Mouse (Mus musculus): Measurements from ENCODE around the gene Sh3pxd2b.

DNA sequence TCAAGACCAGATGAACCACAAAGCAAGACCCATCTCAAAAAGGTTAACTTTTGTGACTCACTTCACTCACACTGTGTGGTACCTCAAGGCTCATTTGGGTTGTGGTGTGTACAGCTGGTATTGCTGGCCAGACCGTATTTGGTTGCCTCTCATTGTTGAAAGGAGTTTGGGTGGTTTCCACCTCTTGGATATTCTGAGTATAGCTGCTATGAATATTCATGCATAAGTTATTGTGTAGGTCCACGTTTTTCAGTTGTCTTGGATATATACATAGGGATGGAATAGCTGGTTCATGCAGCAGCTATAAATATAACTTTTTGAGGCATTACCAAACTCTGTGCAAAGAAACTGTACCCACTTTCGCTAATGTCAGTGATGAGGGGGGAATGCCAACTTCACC is 95.0 kb downstream of the Sh3pxd2b start:
- TF ChIP-seq CTCF (IDR thresholded peaks at IDR 0.05; ENCODE audit: control insufficient read depth, insufficient read depth, insufficient replicate concordance, low read depth, low read length) = no peak
- TF ChIP-seq POLR2A (IDR thresholded peaks at IDR 0.05; ENCODE audit: control insufficient read depth, low read depth, low read length) = no peak
